Mouse (Mus musculus): ENCODE measurements around the gene Hibadh. TPM values are rescaled to one million over a fixed set of nuclear protein-coding genes. Genes with fewer than 3 reads are reported as not detected.

The Hibadh gene
- total and polyA plus RNA-seq, 2 experiments from 2014 or later: 27.2 to 57.5 TPM

DNA sequence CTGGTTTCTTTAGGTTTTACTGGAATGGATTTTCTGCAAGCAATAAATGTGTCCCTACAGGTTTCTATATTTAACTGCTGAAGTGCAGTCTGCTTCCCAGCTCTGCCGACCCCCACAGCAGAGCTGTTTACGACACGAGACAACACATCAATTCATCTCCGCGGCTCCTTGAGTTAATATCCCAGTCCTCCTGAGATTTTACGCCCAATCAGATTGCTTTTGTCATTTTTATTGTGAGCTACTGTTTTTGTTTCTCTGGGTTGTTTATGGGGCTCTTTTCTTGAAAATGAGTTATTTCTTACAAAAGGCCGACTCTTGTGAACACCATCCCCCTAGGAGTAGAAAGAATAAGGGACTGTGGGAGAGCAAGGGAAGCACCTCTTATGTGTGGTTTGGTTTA lies 2.0 kb upstream of the Hibadh start:
- DNase-seq (ENCODE audit: low spot score): no peak
- ATAC-seq (ENCODE audit: low FRiP score): no peak
- no peaks in the 10 kb centered on the region for H3K4me1 ChIP-seq (ENCODE audit: insufficient read depth, low read length)
- no peak overlapping the region for H3K27ac ChIP-seq (ENCODE audit: low read depth, low read length)
- no peak overlapping the region for H3K4me3 ChIP-seq (ENCODE audit: low read depth, low read length)
- H3K27me3 ChIP-seq (ENCODE audit: insufficient read depth, low read length): no peaks in the 10 kb centered on the region
- no peak for TF ChIP-seq CTCF (IDR thresholded peaks at IDR 0.05)
- WGBS: 45% methylated on average over 7 of the region's 7 CpGs
- no peaks in the 10 kb centered on the region for H3K36me3 ChIP-seq (ENCODE audit: insufficient read depth, low read length)
- H3K9me3 ChIP-seq (ENCODE audit: low read length): no peaks in the 10 kb centered on the region
- no peak overlapping the region for H3K9ac ChIP-seq (replicated peaks; ENCODE audit: low read length, poor library complexity, severe bottlenecking)
- H3K4me2 ChIP-seq (ENCODE audit: low read depth, low read length, poor library complexity, severe bottlenecking): no peak overlapping the region

DNA sequence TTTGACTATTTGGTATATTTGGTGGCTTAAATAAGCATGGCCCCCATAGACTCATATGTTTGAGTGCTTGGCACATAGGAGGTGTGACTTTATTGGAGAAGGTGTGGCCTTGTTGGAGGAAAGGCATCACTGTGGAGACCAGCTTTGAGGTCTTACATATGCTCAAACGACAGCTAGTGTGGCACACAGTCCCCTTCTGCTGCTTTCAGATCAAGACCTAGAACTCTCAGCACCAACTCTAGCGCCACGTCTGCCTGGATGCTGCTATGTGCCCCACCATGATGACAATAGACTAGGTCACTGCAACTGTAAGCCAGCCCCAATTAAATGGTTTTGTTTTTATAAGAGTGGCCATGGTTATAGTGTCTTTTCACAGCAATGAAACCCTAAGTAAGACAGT lies 887 bp upstream of the Hibadh start:
- Histone ChIP-seq H3K9ac (replicated peaks; ENCODE audit: low read length, poor library complexity, severe bottlenecking) (no peak overlapping the region), H3K9me3 (ENCODE audit: low read length) (no peaks in the 10 kb centered on the region), H3K27ac (ENCODE audit: low read depth, low read length) (no peak overlapping the region), H3K4me3 (ENCODE audit: low read depth, low read length) (no peak overlapping the region), H3K27me3 (ENCODE audit: insufficient read depth, low read length) (no peaks in the 10 kb centered on the region), H3K4me2 (ENCODE audit: low read depth, low read length, poor library complexity, severe bottlenecking) (no peak overlapping the region), H3K4me1 (ENCODE audit: insufficient read depth, low read length) (no peaks in the 10 kb centered on the region), H3K36me3 (ENCODE audit: insufficient read depth, low read length) (no peaks in the 10 kb centered on the region)
- no peak for TF ChIP-seq CTCF (IDR thresholded peaks at IDR 0.05)
- no peak for DNase-seq (ENCODE audit: low spot score)
- 76% methylated on average over 3 of the region's 3 CpGs for WGBS
- no peak for ATAC-seq (ENCODE audit: low FRiP score)

DNA sequence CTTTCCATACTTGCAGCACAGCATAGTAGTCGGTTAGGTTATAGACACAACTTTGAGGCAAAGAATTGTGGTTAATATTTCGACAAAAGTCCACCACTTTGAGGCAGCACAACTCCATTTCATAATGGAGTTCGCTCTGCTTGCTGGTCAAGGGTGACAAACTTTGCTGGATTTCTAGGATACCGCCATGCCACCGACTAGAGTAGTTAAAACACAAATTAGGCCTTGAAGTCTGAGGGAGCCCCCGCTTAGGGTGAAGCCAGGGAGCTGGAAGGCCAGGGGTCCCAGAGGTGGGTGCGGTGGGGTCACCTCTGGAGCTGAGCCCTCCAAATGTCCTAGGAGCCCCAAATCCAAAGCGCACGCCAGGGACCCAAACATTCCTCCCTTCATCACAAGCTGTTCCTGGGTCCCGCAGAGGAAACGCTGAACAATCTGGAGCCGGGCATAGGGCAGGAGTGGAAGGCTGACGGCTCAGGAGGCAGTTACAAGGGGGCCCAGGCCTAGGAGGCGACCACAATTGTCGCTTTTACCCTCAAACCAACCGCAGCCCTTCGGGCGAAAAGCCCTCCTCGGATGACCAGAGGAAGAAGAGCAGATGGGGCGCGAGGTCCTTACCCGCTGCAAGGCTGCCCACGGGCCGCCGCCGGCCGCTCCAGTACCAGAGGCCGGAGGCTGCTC lies 504 bp downstream of the Hibadh start:
- Histone ChIP-seq H3K4me3 (ENCODE audit: low read depth, low read length) (peak overlapping the region; percentile 79), H3K36me3 (ENCODE audit: insufficient read depth, low read length) (no peaks in the 10 kb centered on the region), H3K27ac (ENCODE audit: low read depth, low read length) (peak overlapping the region; percentile 62), H3K4me2 (ENCODE audit: low read depth, low read length, poor library complexity, severe bottlenecking) (peak overlapping the region; percentile 83), H3K9ac (replicated peaks; ENCODE audit: low read length, poor library complexity, severe bottlenecking) (peak overlapping the region; percentile 80), H3K4me1 (ENCODE audit: insufficient read depth, low read length) (no peaks in the 10 kb centered on the region), H3K27me3 (ENCODE audit: insufficient read depth, low read length) (no peaks in the 10 kb centered on the region), H3K9me3 (ENCODE audit: low read length) (no peaks in the 10 kb centered on the region)
- WGBS: 1% methylated on average over 28 of the region's 28 CpGs
- ATAC-seq (ENCODE audit: low FRiP score): peak; percentile 15; the same call in 1 of the 2 replicates
- peak; percentile 42 for TF ChIP-seq CTCF (IDR thresholded peaks at IDR 0.05)
- DNase-seq (ENCODE audit: low spot score): peak; percentile 36

DNA sequence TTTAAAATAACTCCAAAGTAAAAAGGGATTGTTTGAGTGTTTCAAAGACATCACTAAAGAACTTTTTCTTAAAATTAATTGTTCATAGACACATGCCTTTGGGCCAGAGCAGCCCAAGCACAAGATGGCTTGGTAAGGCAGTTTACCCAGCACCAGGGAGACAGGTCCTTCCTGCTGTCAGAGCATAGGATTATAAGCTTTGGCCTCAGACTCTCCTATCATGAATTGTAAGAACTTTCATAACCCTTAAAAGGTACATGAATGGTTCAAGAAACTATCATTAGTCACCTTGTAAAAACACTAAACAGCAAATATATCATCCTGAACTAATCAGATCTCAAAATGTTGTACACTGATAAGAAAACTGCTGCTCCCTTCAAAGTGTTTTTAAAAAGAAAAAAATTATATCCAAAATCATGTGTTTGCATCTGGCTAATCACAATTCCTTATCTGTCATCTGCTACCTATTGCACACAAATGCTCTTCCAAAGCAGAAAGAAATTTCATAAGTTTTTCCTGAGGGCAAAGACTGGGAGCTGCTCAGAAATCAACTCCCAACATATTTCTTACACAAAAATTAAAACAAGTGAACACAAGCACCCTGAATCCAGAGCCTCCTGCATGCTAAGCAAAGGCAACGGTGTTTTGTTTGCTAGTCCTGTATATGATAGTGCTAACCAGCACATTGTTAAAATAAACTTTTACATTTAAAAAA lies 1.6 kb downstream of the Hibadh start:
- H3K27ac ChIP-seq (ENCODE audit: low read depth, low read length): no peak overlapping the region
- no peaks in the 10 kb centered on the region for H3K27me3 ChIP-seq (ENCODE audit: insufficient read depth, low read length)
- H3K9ac ChIP-seq (replicated peaks; ENCODE audit: low read length, poor library complexity, severe bottlenecking): no peak overlapping the region
- ATAC-seq (ENCODE audit: low FRiP score) (no peak), DNase-seq (ENCODE audit: low spot score) (no peak)
- H3K36me3 ChIP-seq (ENCODE audit: insufficient read depth, low read length): no peaks in the 10 kb centered on the region
- no peaks in the 10 kb centered on the region for H3K9me3 ChIP-seq (ENCODE audit: low read length)
- TF ChIP-seq CTCF (IDR thresholded peaks at IDR 0.05): no peak
- no peak overlapping the region for H3K4me3 ChIP-seq (ENCODE audit: low read depth, low read length)
- no peaks in the 10 kb centered on the region for H3K4me1 ChIP-seq (ENCODE audit: insufficient read depth, low read length)
- WGBS: 83% methylated on average over 1 of the region's 1 CpGs
- H3K4me2 ChIP-seq (ENCODE audit: low read depth, low read length, poor library complexity, severe bottlenecking): peak overlapping the region; percentile 83

DNA sequence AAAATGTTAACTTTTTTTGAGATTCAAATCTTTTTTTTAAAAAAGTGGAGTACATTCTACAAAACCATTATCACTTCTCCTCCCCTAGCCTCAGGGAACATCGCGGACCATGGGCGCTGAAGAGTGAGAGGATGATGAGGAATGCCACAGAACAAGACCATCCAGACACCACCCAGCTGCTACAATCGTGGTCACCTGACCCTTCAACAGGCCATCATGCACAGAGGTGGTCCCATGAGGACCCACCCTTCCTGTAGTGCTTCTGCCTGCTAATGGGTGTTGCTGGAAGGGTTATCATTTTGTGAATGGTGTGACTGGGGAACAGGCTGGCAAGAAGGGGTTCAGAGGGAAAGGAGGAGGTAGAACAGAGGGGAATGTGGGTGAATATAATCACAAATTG lies 2.9 kb downstream of the Hibadh start:
- 95% methylated on average over 4 of the region's 4 CpGs for WGBS
- Histone ChIP-seq H3K9ac (replicated peaks; ENCODE audit: low read length, poor library complexity, severe bottlenecking) (no peak overlapping the region), H3K9me3 (ENCODE audit: low read length) (no peaks in the 10 kb centered on the region), H3K27ac (ENCODE audit: low read depth, low read length) (no peak overlapping the region), H3K27me3 (ENCODE audit: insufficient read depth, low read length) (no peaks in the 10 kb centered on the region), H3K4me1 (ENCODE audit: insufficient read depth, low read length) (no peaks in the 10 kb centered on the region), H3K4me3 (ENCODE audit: low read depth, low read length) (no peak overlapping the region), H3K4me2 (ENCODE audit: low read depth, low read length, poor library complexity, severe bottlenecking) (no peak overlapping the region), H3K36me3 (ENCODE audit: insufficient read depth, low read length) (no peaks in the 10 kb centered on the region)
- ATAC-seq (ENCODE audit: low FRiP score) (no peak), DNase-seq (ENCODE audit: low spot score) (no peak)
- no peak for TF ChIP-seq CTCF (IDR thresholded peaks at IDR 0.05)

DNA sequence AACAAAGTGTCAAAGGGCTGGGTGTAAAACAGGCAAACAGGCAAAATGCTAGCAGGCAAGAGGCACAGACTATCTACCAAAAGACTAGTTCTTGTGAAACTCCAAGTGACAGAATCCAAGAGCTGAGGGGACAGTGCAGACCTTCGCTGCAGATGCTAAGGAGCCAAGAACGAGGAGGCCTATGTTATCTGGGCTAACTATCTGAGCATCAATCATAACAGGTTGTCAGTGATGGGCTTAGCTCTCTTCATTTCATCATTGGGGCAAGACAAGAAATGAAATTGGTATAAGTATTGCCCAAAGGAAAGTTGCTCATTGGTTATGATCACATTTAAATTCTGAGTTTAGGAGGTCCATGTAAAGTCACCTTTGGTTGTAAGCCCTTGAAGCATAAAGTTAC lies 4.8 kb downstream of the Hibadh start:
- Histone ChIP-seq H3K36me3 (ENCODE audit: insufficient read depth, low read length) (no peaks in the 10 kb centered on the region), H3K27ac (ENCODE audit: low read depth, low read length) (no peak overlapping the region), H3K4me3 (ENCODE audit: low read depth, low read length) (no peak overlapping the region), H3K9ac (replicated peaks; ENCODE audit: low read length, poor library complexity, severe bottlenecking) (no peak overlapping the region), H3K4me2 (ENCODE audit: low read depth, low read length, poor library complexity, severe bottlenecking) (no peak overlapping the region), H3K4me1 (ENCODE audit: insufficient read depth, low read length) (no peaks in the 10 kb centered on the region), H3K9me3 (ENCODE audit: low read length) (no peaks in the 10 kb centered on the region), H3K27me3 (ENCODE audit: insufficient read depth, low read length) (no peaks in the 10 kb centered on the region)
- no peak for DNase-seq (ENCODE audit: low spot score)
- 93% methylated on average over 2 of the region's 2 CpGs for WGBS
- ATAC-seq (ENCODE audit: low FRiP score): no peak
- no peak for TF ChIP-seq CTCF (IDR thresholded peaks at IDR 0.05)
